Mouse (Mus musculus) intestine, embryonic 15.5 days (tissue): ENCODE data around the gene Apoc4. TPM values are rescaled to one million over a fixed set of nuclear protein-coding genes. Genes with fewer than 3 reads are reported as not detected.
A peak's percentile ranks its signal among the peaks of the same experiment; 100 is the strongest.

Experiments used
- ATAC-seq: fragments of 200-750 bp; cut with Nextera tagmentation; 2 replicates; pipeline ENCODE4 v1.8.0; 2017; ENCODE audit warnings: moderate TSS enrichment, moderate library complexity
- H3K27ac ChIP-seq: fragments of 300-500 bp; sonication (generic); 2 replicates; pipeline ENCODE4 v1.5.1; 2015; ENCODE audit warnings: mild to moderate bottlenecking, inconsistent platforms
- H3K27me3 ChIP-seq: fragments of 300-500 bp; sonication (generic); replicated peaks from 2 replicates; pipeline ENCODE4 v1.6.1; 2015; ENCODE audit warnings: inconsistent platforms
- H3K36me3 ChIP-seq: fragments of 300-500 bp; sonication (generic); 2 replicates; pipeline ENCODE4 v1.6.1; 2015; ENCODE audit warnings: inconsistent platforms
- H3K4me1 ChIP-seq: fragments of 300-500 bp; sonication (generic); replicated peaks from 2 replicates; pipeline ENCODE4 v1.6.1; 2015; ENCODE audit warnings: inconsistent platforms
- H3K4me2 ChIP-seq: fragments of 300-500 bp; sonication (generic); replicated peaks from 2 replicates; pipeline ENCODE4 v1.6.1; 2015; ENCODE audit warnings: mild to moderate bottlenecking, inconsistent platforms
- H3K4me3 ChIP-seq: fragments of 300-500 bp; sonication (generic); replicated peaks from 2 replicates; pipeline ENCODE4 v1.5.1; 2015; ENCODE audit warnings: inconsistent platforms
- H3K9ac ChIP-seq: fragments of 300-500 bp; sonication (generic); 2 replicates; pipeline ENCODE4 v1.6.1; 2015; ENCODE audit warnings: inconsistent platforms
- H3K9me3 ChIP-seq: fragments of 300-500 bp; sonication (generic); 2 replicates; pipeline ENCODE4 v1.6.1; 2016; ENCODE audit warnings: inconsistent platforms
- WGBS: fragments of 180-500 bp; shearing (Covaris S2); methylation state at CpG from one replicate; pipeline ENCODE4 v1.1.7; 2015; 5-methylcytosine and 5-hydroxymethylcytosine counted together
- polyA plus RNA-seq: library from polyadenylated mRNA; unstranded; fragments of >200 nt; fragmentation: Nextera tagmentation; extraction: Ambion mirVana; gene quantifications from 2 replicates; pipeline ENCODE4 v1.2.1, GENCODE M21; 2015

The Apoc4 gene
- polyA plus RNA-seq, 1 experiment from 2014 or later = 4.7 TPM

DNA sequence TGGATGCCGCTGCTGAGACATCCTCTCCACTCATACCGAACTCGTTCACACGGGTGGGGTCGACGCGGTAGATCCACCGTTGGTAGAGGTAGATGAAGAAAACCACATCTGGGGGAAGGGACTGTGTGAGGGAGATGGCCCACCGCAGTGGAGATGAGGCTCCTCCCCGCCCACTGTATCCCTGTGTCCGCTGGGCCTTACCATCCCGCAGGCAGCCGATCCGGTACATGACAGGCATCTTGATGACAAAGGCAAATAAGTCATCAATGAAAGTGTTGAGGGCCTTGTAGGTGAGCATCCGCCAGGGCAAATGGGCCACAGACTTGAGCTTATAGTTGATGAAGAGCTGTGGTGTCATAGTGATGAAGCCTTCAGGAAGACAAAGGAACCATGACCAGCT lies 47.4 kb downstream of the Apoc4 start:
- no peak for ATAC-seq
- H3K9me3 ChIP-seq = no peaks in the 10 kb centered on the region
- no peak overlapping the region for H3K4me2 ChIP-seq
- no peaks in the 10 kb centered on the region for H3K4me1 ChIP-seq
- no peak overlapping the region for H3K9ac ChIP-seq
- H3K27me3 ChIP-seq = no peaks in the 10 kb centered on the region
- WGBS = 90% methylated on average over 15 of the region's 15 CpGs
- no peak overlapping the region for H3K4me3 ChIP-seq
- H3K36me3 ChIP-seq = peaks cover 53% of the 10 kb centered on the region
- H3K27ac ChIP-seq = no peak overlapping the region

DNA sequence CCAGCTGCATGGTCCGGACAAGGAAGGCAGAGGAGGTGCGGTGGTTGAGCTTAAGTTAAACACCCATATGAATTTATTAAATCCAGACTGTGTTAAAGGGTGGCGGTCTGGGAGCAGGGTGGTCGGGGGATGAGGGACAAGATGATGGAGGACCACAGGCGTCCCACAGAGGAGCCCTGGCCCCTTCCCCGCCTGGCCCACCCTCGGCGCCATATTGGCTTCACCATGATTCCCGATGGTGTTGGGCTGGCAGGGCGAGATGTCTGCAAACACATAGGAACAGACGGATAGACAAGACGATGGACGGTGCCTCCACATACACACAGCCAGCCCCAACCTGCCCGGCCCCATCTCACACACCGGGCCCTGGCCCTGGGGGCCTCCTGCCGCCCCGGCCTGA lies 48.1 kb downstream of the Apoc4 start:
- Histone ChIP-seq H3K36me3 (peaks cover 47% of the 10 kb centered on the region), H3K9ac (no peak overlapping the region), H3K4me2 (no peak overlapping the region), H3K4me3 (no peak overlapping the region), H3K27ac (no peak overlapping the region), H3K4me1 (no peaks in the 10 kb centered on the region), H3K9me3 (no peaks in the 10 kb centered on the region), H3K27me3 (no peaks in the 10 kb centered on the region)
- WGBS = 92% methylated on average over 17 of the region's 17 CpGs
- no peak for ATAC-seq

GRCm38 (mm10) chr7:19632720-19633119 lies 48.6 kb downstream of the Apoc4 start:
- H3K9ac ChIP-seq = no peak overlapping the region
- ATAC-seq = no peak
- peaks cover 42% of the 10 kb centered on the region for H3K36me3 ChIP-seq
- H3K4me1 ChIP-seq = no peaks in the 10 kb centered on the region
- no peak overlapping the region for H3K27ac ChIP-seq
- no peaks in the 10 kb centered on the region for H3K9me3 ChIP-seq
- no peak overlapping the region for H3K4me3 ChIP-seq
- H3K27me3 ChIP-seq = no peaks in the 10 kb centered on the region
- no peak overlapping the region for H3K4me2 ChIP-seq

DNA sequence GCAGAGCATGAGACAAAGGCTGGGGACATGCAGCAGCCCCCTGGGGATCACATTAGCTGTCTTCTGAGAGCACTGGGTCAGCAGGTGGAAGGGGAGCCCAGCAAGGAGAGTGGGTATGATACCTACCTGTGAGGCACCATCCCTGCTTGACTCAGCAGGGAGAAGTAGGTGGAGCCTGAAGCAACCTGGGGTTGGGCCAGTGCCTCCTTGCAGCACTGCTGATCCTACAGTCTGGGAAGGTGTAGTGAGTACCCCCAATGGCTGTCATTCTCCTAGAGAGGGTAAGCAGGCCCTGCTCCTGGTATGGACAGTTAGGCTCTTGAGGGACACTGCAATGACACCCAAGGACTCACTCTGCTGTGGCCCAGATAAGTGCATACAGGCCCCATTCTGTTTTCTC lies 49.0 kb downstream of the Apoc4 start:
- Histone ChIP-seq H3K4me2 (no peak overlapping the region), H3K9ac (no peak overlapping the region), H3K4me3 (no peak overlapping the region), H3K4me1 (no peaks in the 10 kb centered on the region), H3K36me3 (peaks cover 38% of the 10 kb centered on the region), H3K27me3 (no peaks in the 10 kb centered on the region), H3K9me3 (no peaks in the 10 kb centered on the region), H3K27ac (no peak overlapping the region)
- no peak for ATAC-seq

GRCm38 (mm10) chr7:19629361-19629734 lies 51.9 kb downstream of the Apoc4 start, which contains the start of gene Relb:
TSS of gene Relb (minus strand) at chr7:19629438.
- under 1% methylated on average over 41 of the region's 41 CpGs for WGBS
- Histone ChIP-seq H3K27ac (peak within 1 kb of the TSS; percentile 86), H3K9me3 (no peaks in the 10 kb centered on the region), H3K4me3 (peak within 1 kb of the TSS; percentile 82), H3K27me3 (no peaks in the 10 kb centered on the region), H3K36me3 (peaks cover 12% of the 10 kb centered on the region), H3K4me1 (no peaks in the 10 kb centered on the region), H3K4me2 (peak within 1 kb of the TSS; percentile 92), H3K9ac (peak within 1 kb of the TSS; percentile 60)
- ATAC-seq = peak; percentile 74

DNA sequence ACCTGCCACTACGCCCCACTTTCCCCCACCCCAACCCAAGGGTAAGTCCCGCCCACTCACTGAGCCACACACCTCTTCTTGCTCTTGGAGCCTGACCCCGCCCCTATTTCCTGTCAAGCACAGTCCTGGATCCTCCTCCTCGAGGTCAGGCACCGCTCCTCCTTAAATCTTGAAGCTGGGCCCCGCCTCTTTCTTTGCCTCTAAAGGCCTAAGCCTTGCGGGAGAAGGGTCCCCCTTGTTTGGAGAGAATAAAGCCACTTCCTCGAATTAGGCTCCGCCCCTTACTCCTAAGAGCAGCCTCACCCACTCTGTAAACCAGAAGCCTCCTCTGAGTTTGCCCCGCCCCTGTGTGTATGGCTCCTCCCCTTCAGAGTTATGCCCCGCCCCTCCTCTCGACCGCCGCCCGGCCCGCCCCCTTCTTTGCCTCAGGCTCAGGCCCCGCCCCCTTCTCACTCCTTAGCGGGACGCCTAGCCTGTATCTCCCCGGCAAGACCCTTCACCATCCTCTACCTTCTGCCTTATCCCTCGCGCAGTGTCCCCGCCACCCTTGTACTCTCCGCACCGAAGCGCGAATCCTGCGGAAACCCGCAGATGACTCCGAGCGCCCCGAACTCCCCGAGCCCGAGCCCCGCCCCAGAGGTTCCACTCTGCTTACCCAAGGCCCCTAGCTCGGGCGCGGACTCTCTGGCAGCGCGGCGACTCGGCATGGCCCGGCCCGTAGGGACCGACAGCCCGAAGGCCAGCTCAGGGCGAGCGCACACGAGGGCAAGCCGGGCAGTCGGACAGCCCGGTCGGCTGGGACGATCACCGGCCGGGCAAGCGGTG lies 52.5 kb downstream of the Apoc4 start:
- Histone ChIP-seq H3K9me3 (no peaks in the 10 kb centered on the region), H3K9ac (peak overlapping the region; percentile 60), H3K27me3 (no peaks in the 10 kb centered on the region), H3K27ac (peak overlapping the region; percentile 86), H3K36me3 (peaks cover 8% of the 10 kb centered on the region; the same call in 1 of the 2 replicates), H3K4me1 (peaks cover 4% of the 10 kb centered on the region; the same call in 1 of the 2 replicates), H3K4me3 (peak overlapping the region; percentile 82), H3K4me2 (peak overlapping the region; percentile 92)
- peak; percentile 93 for ATAC-seq
- 2% methylated on average over 57 of the region's 57 CpGs for WGBS

DNA sequence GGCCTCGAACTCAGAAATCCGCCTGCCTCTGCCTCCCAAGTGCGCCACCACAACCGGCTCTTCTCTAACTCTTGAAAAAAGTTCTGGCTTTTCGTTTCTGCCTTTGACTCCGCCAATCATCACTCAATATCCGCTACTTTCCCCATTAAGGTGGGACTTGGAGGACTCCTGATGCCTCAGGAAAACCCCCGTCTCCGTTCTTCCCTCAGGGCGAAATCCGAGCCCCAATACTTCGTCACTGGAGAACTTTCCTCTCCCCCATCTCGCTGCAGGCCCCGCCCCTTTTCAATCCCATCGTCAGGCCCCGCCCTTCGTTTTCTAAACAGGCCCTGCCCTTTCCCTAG lies 53.1 kb downstream of the Apoc4 start:
- Histone ChIP-seq H3K9me3 (no peaks in the 10 kb centered on the region), H3K27me3 (no peaks in the 10 kb centered on the region), H3K4me2 (peak overlapping the region; percentile 92), H3K4me1 (peaks cover 7% of the 10 kb centered on the region; the same call in 1 of the 2 replicates), H3K36me3 (peaks cover 3% of the 10 kb centered on the region; the same call in 1 of the 2 replicates), H3K4me3 (peak overlapping the region; percentile 82), H3K9ac (no peak overlapping the region), H3K27ac (peak overlapping the region; percentile 86)
- ATAC-seq = no peak
- WGBS = 12% methylated on average over 17 of the region's 17 CpGs

Other genes with a start within 250 kb of the Apoc4 start
- gene Mark4, start 222.7 kb downstream of the Apoc4 start, polyA plus RNA-seq = 5.8 and 6.1 TPM in 2 replicates
- gene Exoc3l2, start 218.1 kb downstream of the Apoc4 start, polyA plus RNA-seq = 0.50 and 0.53 TPM in 2 replicates
- 1.9 and 2.2 TPM in 2 replicates for gene Bloc1s3, start 173.1 kb downstream of the Apoc4 start, polyA plus RNA-seq
- gene Trappc6a, start 173.1 kb downstream of the Apoc4 start, polyA plus RNA-seq = 124 and 137 TPM in 2 replicates
- 0.10 and 0.11 TPM in 2 replicates for gene Nkpd1, start 163.6 kb downstream of the Apoc4 start, polyA plus RNA-seq
- 18.3 and 21.8 TPM in 2 replicates for gene Ppp1r37, start 118.4 kb downstream of the Apoc4 start, polyA plus RNA-seq
- gene Zfp296, start 104.2 kb downstream of the Apoc4 start, polyA plus RNA-seq = 0.63 and 0.95 TPM in 2 replicates
- gene Gemin7, start 103.9 kb downstream of the Apoc4 start, polyA plus RNA-seq = 131 and 140 TPM in 2 replicates
- 34.2 and 38.3 TPM in 2 replicates for gene Clasrp, start 77.0 kb downstream of the Apoc4 start, polyA plus RNA-seq
- gene Relb, start 52.0 kb downstream of the Apoc4 start, polyA plus RNA-seq = 8.0 and 8.6 TPM in 2 replicates
- gene Clptm1, start 16.4 kb downstream of the Apoc4 start, polyA plus RNA-seq = 77.2 and 85.6 TPM in 2 replicates
- 164 and 258 TPM in 2 replicates for gene Apoc2, start 3.5 kb downstream of the Apoc4 start, polyA plus RNA-seq
- gene Gm44805, start 56 bp downstream of the Apoc4 start, polyA plus RNA-seq = 0.71 and 1.2 TPM in 2 replicates
- 27.1 and 34.7 TPM in 2 replicates for gene Apoc1, start 11.2 kb upstream of the Apoc4 start, polyA plus RNA-seq
- gene Apoe, start 17.7 kb upstream of the Apoc4 start, polyA plus RNA-seq = 296 and 325 TPM in 2 replicates
- gene Tomm40, start 34.0 kb upstream of the Apoc4 start, polyA plus RNA-seq = 208 and 215 TPM in 2 replicates
- gene Nectin2, start 69.0 kb upstream of the Apoc4 start, polyA plus RNA-seq = 148 and 154 TPM in 2 replicates
- gene Bcam, start 89.5 kb upstream of the Apoc4 start, polyA plus RNA-seq = 76.9 and 79.4 TPM in 2 replicates
- 24.5 and 26.4 TPM in 2 replicates for gene Cblc, start 115.3 kb upstream of the Apoc4 start, polyA plus RNA-seq
- gene Bcl3, start 141.3 kb upstream of the Apoc4 start, polyA plus RNA-seq = 13.3 and 13.9 TPM in 2 replicates
- 0.14 and 0.16 TPM in 2 replicates for gene Gm19345, start 170.5 kb upstream of the Apoc4 start, polyA plus RNA-seq
- not detected in 2 replicates for gene Ceacam16, start 179.8 kb upstream of the Apoc4 start, polyA plus RNA-seq
- gene Ceacam19, start 206.5 kb upstream of the Apoc4 start, polyA plus RNA-seq = not detected in 2 replicates
- gene Pvr, start 239.7 kb upstream of the Apoc4 start, polyA plus RNA-seq = 13.3 TPM in 2 replicates